Mouse (Mus musculus) embryonic fibroblast, embryonic 13.5 days (primary cell): ENCODE data around the gene Txn2.
"Not testable (repeated sequence)": the region's sequence is repeated elsewhere in the genome, so short reads cannot be mapped to it uniquely, and the experiment has no call there.

ENCODE experiments used
- CTCF ChIP-seq: IDR thresholded peaks from 2 replicates; pipeline ENCODE4 v1.5.1; 2011; ENCODE audit warnings: mild to moderate bottlenecking, control low read depth, low read length, moderate library complexity, borderline replicate concordance; ENCODE audit not compliant: insufficient read depth
- POLR2A ChIP-seq: IDR thresholded peaks from 2 replicates; pipeline ENCODE4 v1.6.1; 2011; ENCODE audit warnings: low read depth, mild to moderate bottlenecking, control low read depth, low read length, moderate library complexity

DNA sequence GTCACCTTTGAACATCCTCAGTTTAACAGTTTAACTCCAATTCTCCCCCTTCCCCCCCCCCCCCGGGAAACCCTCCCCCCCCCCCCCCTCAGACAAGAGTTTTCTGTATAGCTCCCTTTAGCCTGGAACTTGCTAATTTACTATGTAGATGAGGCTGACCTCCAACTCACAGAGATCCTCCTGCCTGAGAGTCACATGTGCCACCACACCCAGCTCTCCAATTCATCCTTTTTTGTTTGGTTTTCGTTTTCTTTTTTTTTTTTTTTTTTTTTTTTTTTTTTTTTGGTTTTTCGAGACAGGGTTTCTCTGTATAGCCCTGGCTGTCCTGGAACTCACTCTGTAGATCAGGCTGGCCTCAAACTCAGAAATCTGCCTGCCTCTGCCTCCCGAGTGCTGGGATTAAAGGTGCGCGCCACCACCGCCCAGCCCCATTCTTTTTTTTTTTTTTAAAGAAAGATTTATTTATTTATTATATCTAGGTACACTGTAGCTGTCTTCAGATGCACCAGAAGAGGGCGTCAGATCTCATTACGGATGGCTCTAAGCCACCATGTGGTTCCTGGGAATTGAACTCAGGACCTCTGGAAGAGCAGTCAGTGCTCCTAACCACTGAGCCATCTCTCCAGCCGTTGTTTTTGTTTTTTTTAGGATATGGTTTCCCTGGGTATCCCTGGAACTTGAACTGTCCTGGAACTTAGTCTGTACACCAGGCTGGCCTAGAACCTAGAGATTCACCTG is 61.4 kb downstream of the Txn2 start:
- TF ChIP-seq CTCF, POLR2A: not testable (repeated sequence)
